Comparison of ENCODE assay signal across 24 mouse cellular contexts in the genomic region with DNA sequence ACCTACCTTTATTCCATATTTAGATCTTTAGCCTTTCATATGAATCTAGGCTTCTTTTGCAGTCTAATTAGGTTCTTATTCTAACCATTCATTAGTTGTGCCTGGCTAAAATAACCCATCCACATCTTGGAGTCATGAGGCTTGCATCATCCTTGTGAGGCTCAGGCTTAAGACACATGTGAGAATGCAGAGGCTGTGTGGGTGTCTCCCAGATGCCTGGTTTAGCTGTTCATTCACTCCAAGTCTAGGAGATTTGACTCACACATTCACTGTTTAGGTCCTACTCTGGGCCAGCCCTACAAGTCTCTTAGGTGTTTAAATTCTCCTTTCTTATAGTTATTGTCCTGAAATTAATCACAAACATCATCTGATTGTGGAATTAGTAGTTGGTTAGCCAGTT. TPM values are rescaled to one million over a fixed set of nuclear protein-coding genes. Genes with fewer than 3 reads are reported as not detected.
"Had no signal": no experiment of that assay in that cellular context is flagged by ENCODE, and none has a peak within 500 bp of the region (broad histone marks: within the 10 kb centered on the region; RNA-seq: fewer than 3 reads in every experiment).

No protein-coding gene starts in this region.

- H3K4me2 ChIP-seq: heart, embryonic 12.5 days; hindbrain, embryonic 12.5 days; hindbrain, embryonic 14.5 days; intestine, embryonic 15.5 days; kidney, embryonic 15.5 days; limb, embryonic 12.5 days had no signal

- H3K36me3 ChIP-seq: heart, embryonic 10.5 days; heart, embryonic 12.5 days; hindbrain, embryonic 10.5 days; hindbrain, embryonic 12.5 days; intestine, embryonic 15.5 days; kidney, embryonic 15.5 days; limb, embryonic 10.5 days; limb, embryonic 12.5 days had no signal

- H3K27me3 ChIP-seq: heart, embryonic 12.5 days; hindbrain, embryonic 12.5 days; intestine, embryonic 15.5 days; kidney, embryonic 15.5 days; limb, embryonic 12.5 days had no signal

- ATAC-seq: forebrain, postnatal 0 days; hindbrain, embryonic 16.5 days; inflammation-experienced regulatory T-cells, adult 6 months; intestine, embryonic 15.5 days; intestine, postnatal 0 days had no signal

- H3K4me3 ChIP-seq: heart, embryonic 10.5 days; heart, embryonic 12.5 days; hindbrain, embryonic 10.5 days; hindbrain, embryonic 12.5 days; intestine, embryonic 15.5 days; kidney, embryonic 15.5 days; left cerebral cortex, adult 2 months; limb, embryonic 10.5 days; limb, embryonic 12.5 days had no signal

- DNase-seq: forebrain, postnatal 0 days; gastrocnemius, postnatal 14 days; gastrocnemius, postnatal 36 days; heart, adult 11 months; heart, postnatal 10 days; heart, postnatal 4 days; kidney, adult 2 months; kidney, adult 9 months; kidney, postnatal 14 days; kidney, postnatal 36 days; liver had no signal

RNA-seq across cellular contexts. Expression of a gene that starts 17.3 kb away (rescaled TPM):
- polyA plus RNA-seq: inflammation-experienced regulatory T-cells, adult 6 months had no signal
